Mouse (Mus musculus): ENCODE results near the gene Rbm43.

- TF ChIP-seq CTCF (IDR thresholded peaks at IDR 0.05; ENCODE audit: low read depth) = no peak
- no peak for TF ChIP-seq EP300 (IDR thresholded peaks at IDR 0.05; ENCODE audit: low read depth)
These were observed 29.3 kb downstream of the Rbm43 start for GRCm38 (mm10) chr2:51905637-51906036.

Measured in liver, embryonic 14.5 days (tissue).